11 mouse cellular contexts compared by ENCODE assay signal in genomic region chr19:10860072-10860497, GRCm38 (mm10). TPM values are rescaled to one million over a fixed set of nuclear protein-coding genes. Genes with fewer than 3 reads are reported as not detected.
DNase-seq lines count a peak whose midpoint lies in the region; ATAC-seq lines count a peak whose summit lies in the region.
"Had no signal": no experiment of that assay in that cellular context is flagged by ENCODE, and none has a peak within 500 bp of the region (broad histone marks: within the 10 kb centered on the region; RNA-seq: fewer than 3 reads in every experiment).

No protein-coding gene starts in this region.

- H3K36me3 ChIP-seq in intestine, embryonic 16.5 days (ENCODE audit: control insufficient read depth, insufficient read depth, low read length): 0 out of 2 replicates have a peak, but pooled peaks cover 12% of the 10 kb centered on the region
- H3K36me3 ChIP-seq: liver, embryonic 15.5 days had no signal

- no peaks in the 10 kb centered on the region for H3K9me3 ChIP-seq in intestine, embryonic 16.5 days (ENCODE audit: control insufficient read depth, low read length)
- H3K9me3 ChIP-seq: hindbrain, embryonic 15.5 days; liver, embryonic 15.5 days had no signal

- H3K27ac ChIP-seq in intestine, embryonic 16.5 days (ENCODE audit: low read length): no peak overlapping the region
- H3K27ac ChIP-seq: heart, adult 2 months; hindbrain, embryonic 15.5 days; liver, embryonic 15.5 days had no signal

- H3K9ac ChIP-seq in intestine, embryonic 16.5 days (ENCODE audit: low read depth, low read length): no peak overlapping the region
- H3K9ac ChIP-seq: hindbrain, embryonic 15.5 days; liver, embryonic 15.5 days had no signal

- H3K27me3 ChIP-seq in intestine, embryonic 16.5 days (replicated peaks; ENCODE audit: control insufficient read depth, insufficient read depth, low read length): no peaks in the 10 kb centered on the region
- H3K27me3 ChIP-seq: hindbrain, embryonic 15.5 days; liver, embryonic 15.5 days had no signal

- DNase-seq in cerebellum, adult 9-10 months: peak; percentile 40
- DNase-seq in cerebellum, adult 8-10 months: no peak
- peak; percentile 35 to 48 for DNase-seq in kidney, postnatal 4 days
- DNase-seq in kidney, adult 8-10 months: no peak
- peak; percentile 90 for DNase-seq in ZHBTc4 (ENCODE audit: low read depth, low spot score)
- DNase-seq in urinary bladder, postnatal 25 days (ENCODE audit: low spot score): no peak
- DNase-seq in ovary, postnatal 36 days (ENCODE audit: low spot score): no peak
- DNase-seq: heart, adult 2 months had no signal

- H3K4me2 ChIP-seq in intestine, embryonic 16.5 days (ENCODE audit: low read depth, low read length): no peak overlapping the region
- H3K4me2 ChIP-seq: hindbrain, embryonic 15.5 days; liver, embryonic 15.5 days had no signal

- H3K4me3 ChIP-seq in intestine, embryonic 16.5 days (ENCODE audit: low read length): no peak overlapping the region
- H3K4me3 ChIP-seq: heart, adult 2 months; hindbrain, embryonic 15.5 days; liver, embryonic 15.5 days had no signal

- H3K4me1 ChIP-seq in intestine, embryonic 16.5 days (ENCODE audit: control insufficient read depth, insufficient read depth, low read length): no peaks in the 10 kb centered on the region
- H3K4me1 ChIP-seq: hindbrain, embryonic 15.5 days; liver, embryonic 15.5 days had no signal

- 48% methylated on average over 22 of the region's 22 CpGs for WGBS in intestine, embryonic 16.5 days

- 0 out of 2 replicates have a peak, but pooled peaks have one; percentile 29 for ATAC-seq in intestine, embryonic 16.5 days

RNA-seq across cellular contexts. Expression of gene Tmem132a, which starts 9.7 kb away (rescaled TPM):
- polyA plus RNA-seq in intestine, embryonic 16.5 days (2015; fragmentation: Nextera tagmentation; extraction: Ambion mirVana): 29.9 and 32.3 TPM in 2 replicates

RNA-seq across cellular contexts. Expression of gene Slc15a3, which starts 20.6 kb away (rescaled TPM):
- polyA plus RNA-seq in intestine, embryonic 16.5 days (2015; fragmentation: Nextera tagmentation; extraction: Ambion mirVana): 0.48 and 0.56 TPM in 2 replicates

RNA-seq across cellular contexts. Expression of gene Tmem109, which starts 21.7 kb away (rescaled TPM):
- polyA plus RNA-seq in intestine, embryonic 16.5 days (2015; fragmentation: Nextera tagmentation; extraction: Ambion mirVana): 72.8 and 78.7 TPM in 2 replicates

RNA-seq across cellular contexts. Expression of gene Cd6, which starts 30.2 kb away (rescaled TPM):
- polyA plus RNA-seq in intestine, embryonic 16.5 days (2015; fragmentation: Nextera tagmentation; extraction: Ambion mirVana): 0.23 and 0.38 TPM in 2 replicates
- polyA plus RNA-seq: liver, embryonic 15.5 days had no signal

RNA-seq across cellular contexts. Expression of gene Prpf19, which starts 34.9 kb away (rescaled TPM):
- polyA plus RNA-seq in intestine, embryonic 16.5 days (2015; fragmentation: Nextera tagmentation; extraction: Ambion mirVana): 32.1 and 35.0 TPM in 2 replicates

Comparison
In these comparisons a context has a peak if more than half of its experiments do, and no peak if none do; other contexts are left out.
1. DNase-seq: peak in cerebellum, adult 9-10 months (single experiment), kidney, postnatal 4 days (2 of 2) and ZHBTc4 (single experiment); none in cerebellum, adult 8-10 months (single experiment), kidney, adult 8-10 months (0 of 2), urinary bladder, postnatal 25 days (single experiment) and ovary, postnatal 36 days (single experiment).